Mouse (Mus musculus): ENCODE data around the gene Trmt112.

- TF ChIP-seq CTCF (IDR thresholded peaks at IDR 0.05; ENCODE audit: control insufficient read depth, insufficient read depth, low read length) (no peak), POLR2A (IDR thresholded peaks at IDR 0.05; ENCODE audit: borderline replicate concordance, control insufficient read depth, low read depth, low read length) (no peak)
These were observed 34.2 kb downstream of the Trmt112 start for GRCm38 (mm10) chr19:6943709-6944108.
